Mouse (Mus musculus) megakaryocyte-erythroid progenitor cell, adult 5-6 weeks (primary cell): ENCODE data around the gene Chd2. TPM values are rescaled to one million over a fixed set of nuclear protein-coding genes. Genes with fewer than 3 reads are reported as not detected.
"Not testable (repeated sequence)": the region's sequence is repeated elsewhere in the genome, so short reads cannot be mapped to it uniquely, and the experiment has no call there.

ENCODE experiments used
- ATAC-seq: replicated peaks from 2 replicates; pipeline ENCODE4 v1.8.0; 2016; ENCODE audit warnings: mild to moderate bottlenecking, inconsistent platforms; ENCODE audit not compliant: severe bottlenecking, poor library complexity, low FRiP score, low TSS enrichment
- total RNA-seq, 2 experiments: library from RNA; stranded (forward) in 1 of 2; stranded (reverse) in 1 of 2; fragments of 200-1000, 215-1000 nt in 1 of 2; fragments of >200 nt in 1 of 2; fragmentation: Nextera tagmentation in 1 of 2; gene quantifications; 2 replicates each; pipeline ENCODE4 v1.2.3; 2014 to 2017

The Chd2 gene
- 48.8 and 57.3 TPM in 2 replicates for total RNA-seq (2014; fragmentation: Nextera tagmentation)
- 101 and 150 TPM in 2 replicates for total RNA-seq (2017)

GRCm38 (mm10) chr7:73541412-73542130, at the start of gene Chd2:
Gene Chd2 (minus strand): TSS chr7:73541830.
- ATAC-seq = peak; percentile 70

- no peak for ATAC-seq
Measured at GRCm38 (mm10) chr7:73590757-73591156, 49.1 kb upstream of the Chd2 start.

- no peak for ATAC-seq
Measured at GRCm38 (mm10) chr7:73589208-73589771, 47.7 kb upstream of the Chd2 start.

- ATAC-seq = peak; percentile 32
Measured at GRCm38 (mm10) chr7:73588351-73588906, 46.8 kb upstream of the Chd2 start.

- no peak for ATAC-seq
Measured at GRCm38 (mm10) chr7:73586717-73587116, 45.1 kb upstream of the Chd2 start.

- ATAC-seq = no peak
Measured at GRCm38 (mm10) chr7:73586206-73586605, 44.6 kb upstream of the Chd2 start.

GRCm38 (mm10) chr7:73585114-73586032, 43.7 kb upstream of the Chd2 start:
- ATAC-seq = no peak

GRCm38 (mm10) chr7:73584009-73584995, 42.7 kb upstream of the Chd2 start:
- ATAC-seq = peak; percentile 68

- no peak for ATAC-seq
Measured at GRCm38 (mm10) chr7:73583400-73583799, 41.8 kb upstream of the Chd2 start.

- no peak for ATAC-seq
Measured at GRCm38 (mm10) chr7:73581836-73582375, 40.3 kb upstream of the Chd2 start.

- ATAC-seq = no peak
Measured at GRCm38 (mm10) chr7:73579072-73579731, 37.6 kb upstream of the Chd2 start.

GRCm38 (mm10) chr7:73577888-73578421, 36.3 kb upstream of the Chd2 start:
- ATAC-seq = no peak

- ATAC-seq = no peak
Measured at GRCm38 (mm10) chr7:73576101-73576936, 34.7 kb upstream of the Chd2 start.

- ATAC-seq = no peak
Measured at GRCm38 (mm10) chr7:73575257-73575656, 33.6 kb upstream of the Chd2 start.

GRCm38 (mm10) chr7:73574673-73575072, 33.0 kb upstream of the Chd2 start:
- not testable (repeated sequence) for ATAC-seq

GRCm38 (mm10) chr7:73572571-73572970, 30.9 kb upstream of the Chd2 start:
- no peak for ATAC-seq
